Mouse (Mus musculus) embryonic facial prominence, embryonic 15.5 days (tissue): Measurements from ENCODE around the gene Fam193a. TPM values are rescaled to one million over a fixed set of nuclear protein-coding genes. Genes with fewer than 3 reads are reported as not detected.
A peak's percentile ranks its signal among the peaks of the same experiment; 100 is the strongest.

Experiments
- ATAC-seq: fragments of 200-750 bp; cut with Nextera tagmentation; 2 replicates; pipeline ENCODE4 v1.8.0; 2017; ENCODE audit warnings: low read depth, moderate TSS enrichment; ENCODE audit not compliant: insufficient number of reproducible peaks, low FRiP score, low TSS enrichment
- H3K27ac ChIP-seq: fragments of 300-500 bp; sonication (generic); replicated peaks from 2 replicates; pipeline ENCODE4 v1.5.1; 2015; ENCODE audit warnings: mild to moderate bottlenecking, inconsistent platforms
- H3K27me3 ChIP-seq: fragments of 300-500 bp; sonication (generic); 2 replicates; pipeline ENCODE4 v1.6.1; 2015; ENCODE audit warnings: inconsistent platforms
- H3K36me3 ChIP-seq: fragments of 300-500 bp; sonication (generic); 2 replicates; pipeline ENCODE4 v1.6.1; 2015; ENCODE audit warnings: mild to moderate bottlenecking, inconsistent platforms
- H3K4me1 ChIP-seq: fragments of 300-500 bp; sonication (generic); 2 replicates; pipeline ENCODE4 v1.6.1; 2015; ENCODE audit warnings: inconsistent platforms
- H3K4me2 ChIP-seq: fragments of 300-500 bp; sonication (generic); replicated peaks from 2 replicates; pipeline ENCODE4 v1.6.1; 2015; ENCODE audit warnings: mild to moderate bottlenecking, inconsistent platforms
- H3K4me3 ChIP-seq: fragments of 300-500 bp; sonication (generic); replicated peaks from 2 replicates; pipeline ENCODE4 v1.5.1; 2015; ENCODE audit warnings: mild to moderate bottlenecking, inconsistent platforms
- H3K9ac ChIP-seq: fragments of 300-500 bp; sonication (generic); 2 replicates; pipeline ENCODE4 v1.6.1; 2015; ENCODE audit warnings: inconsistent platforms
- H3K9me3 ChIP-seq: fragments of 300-500 bp; sonication (generic); replicated peaks from 2 replicates; pipeline ENCODE4 v1.6.1; 2016; ENCODE audit warnings: inconsistent platforms
- WGBS: fragments of 180-500 bp; shearing (Covaris S2); methylation state at CpG from one replicate; pipeline ENCODE4 v1.1.7; 2015; 5-methylcytosine and 5-hydroxymethylcytosine counted together
- polyA plus RNA-seq: library from polyadenylated mRNA; unstranded; fragments of >200 nt; fragmentation: Nextera tagmentation; extraction: Ambion mirVana; gene quantifications from 2 replicates; pipeline ENCODE4 v1.2.1, GENCODE M21; 2015

Fam193a gene
- polyA plus RNA-seq, 1 experiment from 2014 or later: 13.5 TPM

DNA sequence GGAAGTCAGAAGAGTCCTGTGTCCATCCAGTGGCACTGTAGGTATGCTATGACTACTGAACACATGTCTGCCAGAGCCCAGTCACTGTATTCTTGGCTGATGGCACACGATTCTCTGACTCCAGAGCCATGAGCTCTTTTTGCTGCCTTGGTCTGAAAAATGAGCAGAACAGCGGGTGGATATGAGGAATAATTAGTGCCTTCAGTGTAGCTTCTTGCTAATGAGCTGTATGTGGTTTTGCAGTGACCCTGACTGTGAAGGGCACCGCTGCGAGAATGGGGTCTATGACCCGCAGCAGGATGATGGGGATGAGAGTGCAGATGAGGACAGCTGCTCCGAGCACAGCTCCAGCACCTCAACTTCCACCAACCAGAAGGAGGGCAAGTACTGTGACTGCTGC is 92.1 kb downstream of the Fam193a start:
- no peaks in the 10 kb centered on the region for H3K4me1 ChIP-seq
- WGBS: 88% methylated on average over 6 of the region's 6 CpGs
- H3K4me2 ChIP-seq: no peak overlapping the region
- no peaks in the 10 kb centered on the region for H3K9me3 ChIP-seq
- H3K27me3 ChIP-seq: no peaks in the 10 kb centered on the region
- no peak overlapping the region for H3K4me3 ChIP-seq
- no peak for ATAC-seq
- peaks cover 88% of the 10 kb centered on the region for H3K36me3 ChIP-seq
- H3K9ac ChIP-seq: no peak overlapping the region
- no peak overlapping the region for H3K27ac ChIP-seq

DNA sequence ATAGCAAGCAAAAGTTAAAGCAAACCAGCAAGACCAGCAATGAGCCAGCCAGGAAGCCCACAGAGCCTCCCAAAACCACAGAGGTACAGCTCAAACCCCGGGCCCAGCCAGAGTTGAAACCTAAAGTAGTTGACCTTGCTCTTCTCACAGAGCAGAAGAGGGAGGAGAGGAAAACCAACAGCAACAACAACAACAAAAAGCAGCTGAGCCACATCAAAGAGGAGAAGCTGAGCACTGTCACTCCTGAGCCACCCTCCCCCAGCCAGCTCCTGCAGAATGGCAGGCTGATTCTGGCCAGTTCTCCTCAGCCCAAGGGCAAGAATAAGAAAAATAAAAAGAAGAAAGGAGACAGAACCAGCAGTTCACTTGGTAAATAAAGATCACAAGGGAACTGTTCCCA is 96.3 kb downstream of the Fam193a start:
- Histone ChIP-seq H3K36me3 (peaks cover 61% of the 10 kb centered on the region), H3K27ac (no peak overlapping the region), H3K27me3 (no peaks in the 10 kb centered on the region), H3K9ac (no peak overlapping the region), H3K4me2 (no peak overlapping the region), H3K9me3 (no peaks in the 10 kb centered on the region), H3K4me3 (no peak overlapping the region), H3K4me1 (no peaks in the 10 kb centered on the region)
- 75% methylated on average over 1 of the region's 1 CpGs for WGBS
- no peak for ATAC-seq

DNA sequence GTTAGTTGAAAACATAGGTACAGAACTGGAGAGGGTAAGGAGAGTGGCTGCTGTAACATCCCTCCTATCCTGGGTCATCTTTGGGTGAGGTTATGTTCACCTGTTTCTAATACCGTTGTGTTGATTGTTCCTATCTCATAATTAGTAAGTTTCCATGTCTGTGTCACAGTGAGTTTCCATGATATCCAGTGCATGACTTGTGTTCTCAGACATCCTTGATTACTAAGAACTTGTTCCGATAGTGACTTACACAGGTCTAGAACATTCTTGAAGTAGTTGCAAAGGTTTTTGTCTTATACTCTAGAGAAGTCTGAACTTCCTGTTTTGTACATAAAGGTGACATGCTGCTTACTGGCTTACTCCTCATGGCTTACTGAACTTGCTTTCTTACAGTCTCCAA is 96.9 kb downstream of the Fam193a start:
- Histone ChIP-seq H3K9me3 (no peaks in the 10 kb centered on the region), H3K36me3 (peaks cover 55% of the 10 kb centered on the region), H3K27me3 (no peaks in the 10 kb centered on the region), H3K4me1 (no peaks in the 10 kb centered on the region), H3K9ac (no peak overlapping the region), H3K27ac (no peak overlapping the region), H3K4me3 (no peak overlapping the region), H3K4me2 (no peak overlapping the region)
- ATAC-seq: no peak
- 84% methylated on average over 2 of the region's 2 CpGs for WGBS

- H3K4me2 ChIP-seq: no peak overlapping the region
- H3K4me1 ChIP-seq: no peaks in the 10 kb centered on the region
- no peaks in the 10 kb centered on the region for H3K9me3 ChIP-seq
- H3K9ac ChIP-seq: no peak overlapping the region
- H3K4me3 ChIP-seq: no peak overlapping the region
- H3K27ac ChIP-seq: no peak overlapping the region
- WGBS: 92% methylated on average over 2 of the region's 2 CpGs
- no peaks in the 10 kb centered on the region for H3K27me3 ChIP-seq
- peaks cover 43% of the 10 kb centered on the region for H3K36me3 ChIP-seq
- ATAC-seq: no peak
Observed at GRCm38 (mm10) chr5:34468039-34468775, 98.5 kb downstream of the Fam193a start.

DNA sequence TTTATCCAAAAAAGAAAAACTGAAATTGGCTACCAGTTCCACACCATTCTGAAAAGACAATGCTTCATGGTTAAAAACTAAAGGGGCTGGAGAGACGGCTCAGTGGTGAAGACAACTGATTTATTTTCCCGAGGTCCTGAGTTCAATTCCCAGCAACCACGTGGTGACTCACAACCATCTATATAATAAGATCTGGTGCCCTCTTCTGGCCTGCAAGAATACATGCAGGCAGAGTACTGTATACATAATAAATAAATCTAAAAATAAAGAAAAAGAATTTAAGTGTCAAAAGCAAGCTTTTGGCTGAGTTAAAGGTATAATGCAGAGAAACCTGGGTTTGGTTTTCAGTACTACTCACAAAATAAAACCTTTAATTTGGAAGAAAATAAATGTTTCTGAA is 111.2 kb downstream of the Fam193a start:
- Histone ChIP-seq H3K9me3 (no peaks in the 10 kb centered on the region), H3K4me3 (no peak overlapping the region), H3K4me2 (no peak overlapping the region), H3K27ac (no peak overlapping the region), H3K9ac (no peak overlapping the region), H3K27me3 (no peaks in the 10 kb centered on the region), H3K36me3 (peaks cover 73% of the 10 kb centered on the region), H3K4me1 (no peaks in the 10 kb centered on the region)
- WGBS: 80% methylated on average over 3 of the region's 3 CpGs
- no peak for ATAC-seq

GRCm38 (mm10) chr5:34485731-34486130 is 116.0 kb downstream of the Fam193a start:
- 93% methylated on average over 15 of the region's 15 CpGs for WGBS
- peaks cover 20% of the 10 kb centered on the region for H3K4me1 ChIP-seq
- H3K4me2 ChIP-seq: no peak overlapping the region
- no peaks in the 10 kb centered on the region for H3K9me3 ChIP-seq
- no peak overlapping the region for H3K4me3 ChIP-seq
- H3K27ac ChIP-seq: no peak overlapping the region
- H3K36me3 ChIP-seq: peaks cover 38% of the 10 kb centered on the region
- ATAC-seq: no peak
- no peak overlapping the region for H3K9ac ChIP-seq
- H3K27me3 ChIP-seq: no peaks in the 10 kb centered on the region

GRCm38 (mm10) chr5:34487320-34488090 is 117.8 kb downstream of the Fam193a start:
- Histone ChIP-seq H3K4me2 (no peak overlapping the region), H3K9me3 (no peaks in the 10 kb centered on the region), H3K27ac (peak overlapping the region; percentile 63), H3K4me3 (no peak overlapping the region), H3K36me3 (peaks cover 22% of the 10 kb centered on the region), H3K9ac (no peak overlapping the region), H3K4me1 (peaks cover 20% of the 10 kb centered on the region), H3K27me3 (no peaks in the 10 kb centered on the region)
- no peak for ATAC-seq
- 53% methylated on average over 6 of the region's 6 CpGs for WGBS

DNA sequence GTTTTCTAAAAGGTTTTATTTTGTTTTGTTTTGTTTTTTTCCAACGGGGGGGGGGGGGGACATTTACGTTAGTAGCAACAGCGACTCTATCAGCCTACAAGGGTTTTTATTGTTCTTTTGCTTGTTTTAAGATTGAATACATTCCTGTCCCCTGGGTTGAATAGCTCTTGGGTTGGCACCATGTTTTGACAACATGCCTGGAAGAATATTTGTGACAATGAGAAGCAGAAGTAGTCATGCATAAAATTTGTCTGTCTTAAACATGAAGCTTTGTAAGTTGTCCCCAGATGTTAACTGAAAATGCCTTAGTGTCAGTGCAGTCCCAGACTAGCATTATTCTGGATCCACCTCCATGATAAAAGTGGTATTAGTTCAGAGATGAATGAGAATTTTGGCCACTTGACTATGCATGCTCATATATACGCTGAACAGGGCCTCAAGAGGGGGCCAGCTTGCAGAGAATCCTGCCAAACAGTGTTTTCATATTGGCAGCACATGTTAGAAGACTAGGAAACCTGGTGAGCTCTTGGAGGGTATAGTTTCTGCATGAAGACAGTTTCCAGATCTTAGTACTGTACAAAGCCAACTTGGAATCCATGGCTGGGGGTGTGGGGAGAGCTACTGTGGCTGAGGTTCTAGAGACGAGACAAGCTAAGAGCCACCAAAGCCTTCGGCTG is 119.1 kb downstream of the Fam193a start:
- Histone ChIP-seq H3K27ac (peak overlapping the region; percentile 76), H3K9me3 (no peaks in the 10 kb centered on the region), H3K36me3 (peaks cover 18% of the 10 kb centered on the region), H3K4me2 (no peak overlapping the region; the same call in 1 of the 2 replicates), H3K9ac (no peak overlapping the region), H3K4me1 (peaks cover 20% of the 10 kb centered on the region), H3K4me3 (no peak overlapping the region), H3K27me3 (no peaks in the 10 kb centered on the region)
- ATAC-seq: peak; percentile 53; the same call in 1 of the 2 replicates
- 50% methylated on average over 6 of the region's 6 CpGs for WGBS

DNA sequence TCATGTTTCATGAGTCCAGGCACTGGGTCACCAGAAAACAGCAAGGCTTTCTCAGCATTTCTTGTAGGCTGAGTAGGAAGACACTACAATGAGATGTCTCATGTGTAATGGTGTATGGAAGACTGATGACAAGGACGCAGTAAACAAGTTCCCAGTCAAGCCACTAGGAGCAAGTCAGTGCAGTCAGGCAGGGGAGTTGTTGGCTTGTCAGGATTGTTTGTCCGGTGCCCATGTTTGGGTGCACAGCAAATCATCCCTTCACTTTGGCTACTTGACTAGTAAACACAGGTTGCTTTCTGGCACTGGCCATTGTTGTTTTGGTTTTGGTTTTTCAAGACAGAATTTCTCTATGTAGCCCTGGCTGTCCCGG is 119.7 kb downstream of the Fam193a start:
- H3K9ac ChIP-seq: no peak overlapping the region
- peaks cover 15% of the 10 kb centered on the region for H3K36me3 ChIP-seq
- WGBS: 87% methylated on average over 3 of the region's 3 CpGs
- H3K27me3 ChIP-seq: no peaks in the 10 kb centered on the region
- peaks cover 20% of the 10 kb centered on the region for H3K4me1 ChIP-seq
- no peak overlapping the region; the same call in 1 of the 2 replicates for H3K4me2 ChIP-seq
- no peaks in the 10 kb centered on the region for H3K9me3 ChIP-seq
- peak overlapping the region; percentile 76 for H3K27ac ChIP-seq
- ATAC-seq: no peak
- H3K4me3 ChIP-seq: no peak overlapping the region

DNA sequence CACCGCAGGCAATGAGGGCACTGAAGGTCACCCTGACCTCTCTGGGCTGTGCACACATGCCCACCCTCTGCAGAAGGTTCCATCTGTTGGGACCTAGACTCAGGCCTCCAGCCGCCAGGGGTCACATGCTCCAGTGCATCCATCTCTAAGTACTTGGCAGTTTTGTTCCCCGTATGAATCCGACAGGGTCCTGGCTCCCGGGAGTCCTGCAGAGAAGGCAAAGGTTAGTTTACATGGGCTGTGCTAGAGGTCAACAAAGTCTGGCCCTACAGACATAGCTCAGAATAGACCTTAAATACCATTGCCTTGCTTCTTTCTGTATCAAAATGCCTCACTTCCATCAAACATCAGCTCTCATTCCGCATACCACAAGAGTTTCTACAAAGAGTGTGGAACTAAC is 127.0 kb downstream of the Fam193a start:
- H3K9ac ChIP-seq: no peak overlapping the region
- H3K36me3 ChIP-seq: 0 out of 2 replicates have a peak, but pooled peaks cover 23% of the 10 kb centered on the region
- H3K4me2 ChIP-seq: no peak overlapping the region
- H3K27ac ChIP-seq: no peak overlapping the region
- no peaks in the 10 kb centered on the region for H3K27me3 ChIP-seq
- no peak overlapping the region for H3K4me3 ChIP-seq
- 90% methylated on average over 6 of the region's 6 CpGs for WGBS
- no peaks in the 10 kb centered on the region for H3K9me3 ChIP-seq
- ATAC-seq: 0 out of 2 replicates have a peak, but pooled peaks have one; percentile 43
- no peaks in the 10 kb centered on the region for H3K4me1 ChIP-seq

- no peaks in the 10 kb centered on the region for H3K4me1 ChIP-seq
- ATAC-seq: no peak
- H3K9me3 ChIP-seq: no peaks in the 10 kb centered on the region
- no peak overlapping the region for H3K4me3 ChIP-seq
- H3K9ac ChIP-seq: no peak overlapping the region
- H3K36me3 ChIP-seq: peaks cover 42% of the 10 kb centered on the region
- 82% methylated on average over 5 of the region's 5 CpGs for WGBS
- no peak overlapping the region for H3K4me2 ChIP-seq
- H3K27me3 ChIP-seq: no peaks in the 10 kb centered on the region
- no peak overlapping the region for H3K27ac ChIP-seq
Observed at GRCm38 (mm10) chr5:34500886-34501285, 131.2 kb downstream of the Fam193a start.
